Mouse (Mus musculus) inflammation-experienced regulatory T-cells, adult 16 weeks (primary cell): Measurements from ENCODE around the gene Far2. TPM values are rescaled to one million over a fixed set of nuclear protein-coding genes. Genes with fewer than 3 reads are reported as not detected.

ENCODE experiments used
- polyA plus RNA-seq: library from polyadenylated mRNA; unstranded; fragments of 100-300 nt; shearing (Covaris generic); gene quantifications from one replicate; pipeline ENCODE4 v1.2.1, GENCODE M21; 2017

Gene Far2
- polyA plus RNA-seq = 2.2 TPM

GRCm38 (mm10) chr6:148046881-148047649 is at the start of gene Far2:
Far2 (plus strand) TSS chr6:148047259.

GRCm38 (mm10) chr6:148211897-148212680 is 165.0 kb downstream of the Far2 start, which contains the start of gene Ergic2:
Ergic2 (minus strand) TSS chr6:148212374.

Other genes starting within 250 kb of the Far2 start
- gene Ergic2, start 165.1 kb downstream of the Far2 start, polyA plus RNA-seq = 154 TPM